Mouse (Mus musculus): ENCODE data around the gene Pik3ap1. TPM values are rescaled to one million over a fixed set of nuclear protein-coding genes. Genes with fewer than 3 reads are reported as not detected.

Gene Pik3ap1
- total and polyA plus RNA-seq, 3 experiments, result 1.3 to 2.0 (median 2.0) TPM

DNA sequence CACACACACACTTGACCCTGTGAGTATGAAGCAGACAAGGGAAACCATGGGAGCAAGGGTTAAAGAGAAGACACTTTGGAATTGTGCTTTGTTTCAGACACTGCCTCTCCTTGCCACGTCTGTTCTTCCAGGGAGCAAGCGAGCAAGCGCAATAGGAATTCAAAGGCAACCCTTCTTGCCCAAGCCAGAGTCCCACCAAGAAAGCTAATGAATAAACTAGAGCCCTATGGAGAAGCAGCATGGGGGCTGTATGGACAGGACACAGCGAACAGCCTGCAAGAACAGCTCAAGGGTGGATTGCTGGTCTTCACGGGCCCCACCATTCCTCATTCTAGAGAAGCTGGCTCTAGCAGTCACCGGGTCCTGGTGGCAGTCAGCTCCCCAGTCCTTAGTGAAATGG, 96.3 kb downstream of the Pik3ap1 start:
- TF ChIP-seq CTCF (IDR thresholded peaks at IDR 0.05), result no peak
- no peak for TF ChIP-seq POLR2A (IDR thresholded peaks at IDR 0.05; ENCODE audit: insufficient read depth, low read depth, low read length)
- no peak for TF ChIP-seq EP300 (IDR thresholded peaks at IDR 0.05; ENCODE audit: insufficient read depth, low read depth, low read length)
- intact Hi-C loops (cut with DNase I), result no loop called here
- Histone ChIP-seq H3K79me2 (replicated peaks; ENCODE audit: control insufficient read depth, insufficient read depth, low read length) (no peaks in the 10 kb centered on the region), H3K4me1 (ENCODE audit: control insufficient read depth, insufficient read depth, low read length) (no peaks in the 10 kb centered on the region), H3K36me3 (ENCODE audit: control insufficient read depth, insufficient read depth, low read length) (no peaks in the 10 kb centered on the region), H3K4me3 (no peak overlapping the region), H3K27ac (no peak overlapping the region), H3K27me3 (ENCODE audit: control insufficient read depth, insufficient read depth, low read length) (no peaks in the 10 kb centered on the region), H3K9ac (ENCODE audit: low read depth, low read length) (no peak overlapping the region)
- 82% methylated on average over 6 of the region's 6 CpGs for WGBS
- no peak for DNase-seq

DNA sequence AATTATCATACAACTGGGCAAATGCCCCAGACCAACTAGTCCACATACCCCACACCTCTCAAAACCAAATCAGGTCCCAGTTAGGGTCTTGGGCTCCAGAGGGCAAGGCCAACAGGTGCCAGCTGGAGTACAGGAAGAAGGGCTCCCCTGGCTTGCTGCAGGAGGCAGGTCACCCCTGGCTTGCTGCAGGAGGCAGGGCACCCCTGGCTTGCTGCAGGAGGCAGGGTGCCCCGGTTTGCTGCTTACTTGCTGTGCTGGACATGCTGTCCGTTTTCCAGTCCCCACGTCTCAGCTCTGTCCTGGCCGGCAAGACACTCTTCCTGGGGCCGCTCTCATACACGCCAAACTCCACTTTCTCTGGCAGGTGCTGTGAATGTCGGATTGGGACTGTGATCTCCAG, 97.7 kb downstream of the Pik3ap1 start:
- Histone ChIP-seq H3K27ac (no peak overlapping the region), H3K9ac (ENCODE audit: low read depth, low read length) (no peak overlapping the region), H3K79me2 (replicated peaks; ENCODE audit: control insufficient read depth, insufficient read depth, low read length) (no peaks in the 10 kb centered on the region), H3K4me3 (no peak overlapping the region), H3K27me3 (ENCODE audit: control insufficient read depth, insufficient read depth, low read length) (no peaks in the 10 kb centered on the region), H3K4me1 (ENCODE audit: control insufficient read depth, insufficient read depth, low read length) (no peaks in the 10 kb centered on the region), H3K36me3 (ENCODE audit: control insufficient read depth, insufficient read depth, low read length) (no peaks in the 10 kb centered on the region)
- 84% methylated on average over 7 of the region's 7 CpGs for WGBS
- TF ChIP-seq EP300 (IDR thresholded peaks at IDR 0.05; ENCODE audit: insufficient read depth, low read depth, low read length) (no peak), CTCF (IDR thresholded peaks at IDR 0.05) (no peak), POLR2A (IDR thresholded peaks at IDR 0.05; ENCODE audit: insufficient read depth, low read depth, low read length) (no peak)
- DNase-seq, result no peak
- intact Hi-C loops (cut with DNase I), result no loop called here

DNA sequence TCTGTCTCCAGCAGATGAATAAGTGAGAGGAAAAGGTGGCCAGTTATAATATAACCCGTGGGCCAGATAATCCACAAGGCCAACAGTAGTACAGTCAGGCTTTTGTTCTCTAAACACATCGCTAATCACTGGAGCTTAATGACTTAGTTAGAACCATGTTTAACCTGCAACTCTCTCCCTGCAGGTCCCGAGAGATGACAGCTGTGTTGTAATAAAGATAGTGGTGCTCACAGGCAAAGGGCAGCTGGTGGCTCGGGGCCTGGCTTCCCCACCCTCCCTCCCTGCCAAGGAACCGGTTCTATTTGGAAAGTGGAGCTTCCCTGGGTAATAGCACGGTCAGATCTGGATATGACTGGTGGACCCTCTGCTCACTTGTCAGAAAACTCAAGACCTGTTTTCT, 100.4 kb downstream of the Pik3ap1 start:
- 38% methylated on average over 6 of the region's 6 CpGs for WGBS
- no peaks in the 10 kb centered on the region for H3K27me3 ChIP-seq (ENCODE audit: control insufficient read depth, insufficient read depth, low read length)
- H3K4me1 ChIP-seq (ENCODE audit: control insufficient read depth, insufficient read depth, low read length), result no peaks in the 10 kb centered on the region
- no peak overlapping the region for H3K9ac ChIP-seq (ENCODE audit: low read depth, low read length)
- no peaks in the 10 kb centered on the region for H3K36me3 ChIP-seq (ENCODE audit: control insufficient read depth, insufficient read depth, low read length)
- H3K79me2 ChIP-seq (replicated peaks; ENCODE audit: control insufficient read depth, insufficient read depth, low read length), result no peaks in the 10 kb centered on the region
- TF ChIP-seq EP300 (IDR thresholded peaks at IDR 0.05; ENCODE audit: insufficient read depth, low read depth, low read length) (no peak), CTCF (IDR thresholded peaks at IDR 0.05) (no peak), POLR2A (IDR thresholded peaks at IDR 0.05; ENCODE audit: insufficient read depth, low read depth, low read length) (no peak)
- H3K4me3 ChIP-seq, result no peak overlapping the region
- DNase-seq, result no peak
- intact Hi-C loops (cut with DNase I), result no loop called here
- H3K27ac ChIP-seq, result no peak overlapping the region

DNA sequence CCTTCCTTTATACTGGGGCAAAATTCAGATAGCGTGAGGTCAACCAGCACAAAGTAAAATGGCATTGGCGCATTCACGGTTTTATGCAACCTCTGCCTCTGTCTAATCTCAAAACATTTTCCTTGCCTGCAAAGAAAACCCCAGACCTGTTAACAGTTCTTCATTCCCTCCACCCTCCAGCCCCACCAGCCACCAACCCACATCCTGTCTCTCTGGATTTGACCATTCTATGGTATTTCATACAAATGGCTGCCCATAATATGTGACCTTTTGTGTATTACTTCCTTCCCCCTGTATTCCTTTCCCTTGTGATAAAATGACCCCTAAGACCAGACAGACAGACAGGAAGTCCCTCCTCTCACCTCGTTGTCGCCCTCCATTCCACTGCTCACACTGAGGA, 102.2 kb downstream of the Pik3ap1 start:
- Histone ChIP-seq H3K4me3 (no peak overlapping the region), H3K27me3 (ENCODE audit: control insufficient read depth, insufficient read depth, low read length) (no peaks in the 10 kb centered on the region; the same call in 1 of the 2 replicates), H3K27ac (no peak overlapping the region), H3K4me1 (ENCODE audit: control insufficient read depth, insufficient read depth, low read length) (no peaks in the 10 kb centered on the region), H3K9ac (ENCODE audit: low read depth, low read length) (no peak overlapping the region), H3K36me3 (ENCODE audit: control insufficient read depth, insufficient read depth, low read length) (no peaks in the 10 kb centered on the region), H3K79me2 (replicated peaks; ENCODE audit: control insufficient read depth, insufficient read depth, low read length) (no peaks in the 10 kb centered on the region)
- intact Hi-C loops (cut with DNase I), result no loop called here
- DNase-seq, result no peak
- TF ChIP-seq EP300 (IDR thresholded peaks at IDR 0.05; ENCODE audit: insufficient read depth, low read depth, low read length) (no peak), CTCF (IDR thresholded peaks at IDR 0.05) (no peak), POLR2A (IDR thresholded peaks at IDR 0.05; ENCODE audit: insufficient read depth, low read depth, low read length) (no peak)
- 32% methylated on average over 5 of the region's 5 CpGs for WGBS

DNA sequence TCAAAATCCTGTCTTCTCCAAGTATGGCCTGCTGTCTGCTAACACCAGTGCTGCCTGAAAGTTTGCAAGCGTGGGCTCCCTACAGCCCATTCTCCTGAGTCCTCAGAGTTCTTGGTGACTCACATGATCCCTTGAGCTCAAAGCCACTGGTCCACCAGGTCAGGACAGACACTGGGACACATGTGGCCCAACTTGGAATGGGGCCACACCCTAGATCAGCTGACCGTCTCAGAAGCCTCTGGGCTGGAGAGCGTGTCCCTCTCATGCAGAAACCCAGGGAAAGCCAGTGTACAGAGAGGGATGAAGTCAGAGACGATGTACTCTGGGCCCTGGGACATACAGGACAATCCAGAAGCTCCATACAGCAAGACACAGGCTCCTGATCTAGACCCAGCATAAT, 102.7 kb downstream of the Pik3ap1 start:
- no peaks in the 10 kb centered on the region for H3K4me1 ChIP-seq (ENCODE audit: control insufficient read depth, insufficient read depth, low read length)
- intact Hi-C loops (cut with DNase I), result no loop called here
- peak in 1 of 2 experiments; percentile 15 for DNase-seq
- no peak overlapping the region for H3K9ac ChIP-seq (ENCODE audit: low read depth, low read length)
- no peaks in the 10 kb centered on the region; the same call in 1 of the 2 replicates for H3K27me3 ChIP-seq (ENCODE audit: control insufficient read depth, insufficient read depth, low read length)
- H3K36me3 ChIP-seq (ENCODE audit: control insufficient read depth, insufficient read depth, low read length), result no peaks in the 10 kb centered on the region
- TF ChIP-seq CTCF (IDR thresholded peaks at IDR 0.05) (no peak), POLR2A (IDR thresholded peaks at IDR 0.05; ENCODE audit: insufficient read depth, low read depth, low read length) (no peak), EP300 (IDR thresholded peaks at IDR 0.05; ENCODE audit: insufficient read depth, low read depth, low read length) (no peak)
- 69% methylated on average over 4 of the region's 4 CpGs for WGBS
- H3K27ac ChIP-seq, result no peak overlapping the region
- H3K79me2 ChIP-seq (replicated peaks; ENCODE audit: control insufficient read depth, insufficient read depth, low read length), result no peaks in the 10 kb centered on the region
- H3K4me3 ChIP-seq, result no peak overlapping the region

DNA sequence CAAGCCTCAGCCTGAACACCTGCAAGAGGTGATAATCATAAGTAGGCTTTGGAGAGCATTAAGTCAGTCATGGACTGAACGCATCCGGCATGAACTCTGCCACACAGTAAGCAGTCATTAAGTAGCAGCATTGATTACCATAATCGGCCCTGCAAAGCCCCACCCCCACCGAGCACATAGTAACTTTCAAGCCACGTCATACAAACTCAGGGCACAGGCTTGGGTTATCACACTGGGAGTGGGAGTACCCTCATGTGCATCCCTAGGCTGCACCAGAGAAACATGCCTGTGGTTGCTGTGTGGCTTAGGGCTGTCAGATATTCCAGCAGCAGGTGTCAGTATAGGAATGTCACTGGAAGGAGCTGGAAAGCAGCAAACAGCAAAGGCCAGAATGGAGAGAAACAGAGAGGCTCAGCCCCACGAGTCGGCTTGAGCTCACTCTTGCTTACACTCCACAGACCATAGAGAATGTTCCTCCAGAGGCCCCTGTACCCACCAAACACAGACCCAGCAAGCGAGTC, 105.1 kb downstream of the Pik3ap1 start:
- TF ChIP-seq CTCF (IDR thresholded peaks at IDR 0.05) (no peak), POLR2A (IDR thresholded peaks at IDR 0.05; ENCODE audit: insufficient read depth, low read depth, low read length) (no peak), EP300 (IDR thresholded peaks at IDR 0.05; ENCODE audit: insufficient read depth, low read depth, low read length) (no peak)
- no peak overlapping the region for H3K9ac ChIP-seq (ENCODE audit: low read depth, low read length)
- no peaks in the 10 kb centered on the region; the same call in 1 of the 2 replicates for H3K27me3 ChIP-seq (ENCODE audit: control insufficient read depth, insufficient read depth, low read length)
- intact Hi-C loops (cut with DNase I), result no loop called here
- H3K27ac ChIP-seq, result no peak overlapping the region
- H3K4me3 ChIP-seq, result no peak overlapping the region
- H3K36me3 ChIP-seq (ENCODE audit: control insufficient read depth, insufficient read depth, low read length), result no peaks in the 10 kb centered on the region
- H3K4me1 ChIP-seq (ENCODE audit: control insufficient read depth, insufficient read depth, low read length), result no peaks in the 10 kb centered on the region
- no peaks in the 10 kb centered on the region for H3K79me2 ChIP-seq (replicated peaks; ENCODE audit: control insufficient read depth, insufficient read depth, low read length)
- 65% methylated on average over 8 of the region's 8 CpGs for WGBS
- DNase-seq, result no peak
